Mouse (Mus musculus) ES-Bruce4 (cell line): ENCODE data around the gene Ankrd33. TPM values are rescaled to one million over a fixed set of nuclear protein-coding genes. Genes with fewer than 3 reads are reported as not detected.

Source experiments
- H3K27ac ChIP-seq: 2 replicates; pipeline ENCODE4 v1.5.1; 2012; ENCODE audit warnings: low read length, inconsistent platforms; ENCODE audit not compliant: insufficient read depth
- H3K27me3 ChIP-seq: 2 replicates; pipeline ENCODE4 v1.6.1; 2012; ENCODE audit warnings: mild to moderate bottlenecking, low read length, inconsistent platforms; ENCODE audit not compliant: control insufficient read depth, poor library complexity, insufficient read depth, severe bottlenecking
- H3K36me3 ChIP-seq: 2 replicates; pipeline ENCODE4 v1.6.1; 2012; ENCODE audit warnings: inconsistent platforms, mild to moderate bottlenecking, low read length, moderate library complexity; ENCODE audit not compliant: control insufficient read depth, poor library complexity, insufficient read depth, severe bottlenecking
- H3K4me1 ChIP-seq: one replicate; pipeline ENCODE4 v1.8.1; 2011; ENCODE audit warnings: low read length; ENCODE audit not compliant: control insufficient read depth, insufficient read depth
- H3K4me3 ChIP-seq: 2 replicates; pipeline ENCODE4 v1.5.1; 2011; ENCODE audit warnings: low read depth, mild to moderate bottlenecking, low read length
- H3K9ac ChIP-seq: 2 replicates; pipeline ENCODE4 v1.6.1; 2012; ENCODE audit warnings: low read depth, mild to moderate bottlenecking, inconsistent platforms; ENCODE audit not compliant: poor library complexity, severe bottlenecking
- H3K9me3 ChIP-seq: replicated peaks from 2 replicates; pipeline ENCODE4 v1.6.1; 2012; ENCODE audit warnings: mild to moderate bottlenecking, low read length, inconsistent platforms; ENCODE audit not compliant: control insufficient read depth, poor library complexity, insufficient read depth, severe bottlenecking
- CTCF ChIP-seq: IDR thresholded peaks from one replicate; pipeline ENCODE4 v1.8.1; 2011; ENCODE audit warnings: low read depth, low read length
- EP300 ChIP-seq: IDR thresholded peaks from 2 replicates; pipeline ENCODE4 v1.6.1; 2011; ENCODE audit warnings: low read depth, low read length; ENCODE audit not compliant: insufficient read depth
- POLR2A ChIP-seq: IDR thresholded peaks from one replicate; pipeline ENCODE4 v1.8.1; 2011; ENCODE audit warnings: low read length; ENCODE audit not compliant: insufficient read depth
- polyA plus RNA-seq: library from polyadenylated mRNA; stranded (reverse); fragments of >200 nt; gene quantifications from 2 replicates; pipeline ENCODE4 v1.2.4, GENCODE M21; 2011; ENCODE audit warnings: low read depth; ENCODE audit not compliant: missing spikeins, insufficient read depth, insufficient read length

The Ankrd33 gene
- not detected in 2 replicates for polyA plus RNA-seq

- H3K4me3 ChIP-seq: no peak within 1 kb of the TSS
- no peak within 1 kb of the TSS for H3K27ac ChIP-seq
- no peaks in the 10 kb centered on the region for H3K4me1 ChIP-seq
- H3K27me3 ChIP-seq: no peaks in the 10 kb centered on the region
- H3K36me3 ChIP-seq: no peaks in the 10 kb centered on the region
- TF ChIP-seq CTCF (no peak), EP300 (no peak), POLR2A (no peak)
- H3K9ac ChIP-seq: no peak within 1 kb of the TSS
- H3K9me3 ChIP-seq: peaks cover 2% of the 10 kb centered on the region; the same call in 1 of the 2 replicates
Observed at GRCm38 (mm10) chr15:101115511-101116110, at the start of gene Ankrd33. Gene Ankrd33 (plus strand): TSS chr15:101115755.

- H3K4me3 ChIP-seq: no peak overlapping the region
- TF ChIP-seq POLR2A (no peak), CTCF (no peak), EP300 (no peak)
- no peak overlapping the region for H3K27ac ChIP-seq
- H3K9ac ChIP-seq: no peak overlapping the region
- no peaks in the 10 kb centered on the region for H3K27me3 ChIP-seq
- H3K4me1 ChIP-seq: peaks cover 10% of the 10 kb centered on the region
- no peaks in the 10 kb centered on the region for H3K36me3 ChIP-seq
- no peaks in the 10 kb centered on the region for H3K9me3 ChIP-seq
Observed at GRCm38 (mm10) chr15:101066364-101066847, 49.1 kb upstream of the Ankrd33 start.

GRCm38 (mm10) chr15:101066920-101067696 is 48.4 kb upstream of the Ankrd33 start:
- Histone ChIP-seq H3K9ac (no peak overlapping the region), H3K4me3 (no peak overlapping the region), H3K9me3 (no peaks in the 10 kb centered on the region), H3K36me3 (no peaks in the 10 kb centered on the region), H3K4me1 (peaks cover 10% of the 10 kb centered on the region), H3K27ac (no peak overlapping the region), H3K27me3 (no peaks in the 10 kb centered on the region)
- TF ChIP-seq CTCF: no peak
- TF ChIP-seq EP300: no peak
- no peak for TF ChIP-seq POLR2A

- H3K27me3 ChIP-seq: no peaks in the 10 kb centered on the region
- TF ChIP-seq EP300 (no peak), CTCF (no peak), POLR2A (no peak)
- peaks cover 10% of the 10 kb centered on the region for H3K4me1 ChIP-seq
- no peak overlapping the region for H3K4me3 ChIP-seq
- no peaks in the 10 kb centered on the region for H3K9me3 ChIP-seq
- no peak overlapping the region for H3K27ac ChIP-seq
- no peak overlapping the region for H3K9ac ChIP-seq
- no peaks in the 10 kb centered on the region for H3K36me3 ChIP-seq
Observed at GRCm38 (mm10) chr15:101068029-101068428, 47.5 kb upstream of the Ankrd33 start.

- no peaks in the 10 kb centered on the region for H3K9me3 ChIP-seq
- H3K27me3 ChIP-seq: no peaks in the 10 kb centered on the region
- no peak overlapping the region for H3K4me3 ChIP-seq
- no peak overlapping the region for H3K9ac ChIP-seq
- peaks cover 10% of the 10 kb centered on the region for H3K4me1 ChIP-seq
- H3K36me3 ChIP-seq: no peaks in the 10 kb centered on the region
- H3K27ac ChIP-seq: no peak overlapping the region
- TF ChIP-seq CTCF (no peak), EP300 (no peak), POLR2A (no peak)
Observed at GRCm38 (mm10) chr15:101068671-101069070, 46.9 kb upstream of the Ankrd33 start.

GRCm38 (mm10) chr15:101069641-101070190 is 45.8 kb upstream of the Ankrd33 start:
- Histone ChIP-seq H3K27me3 (no peaks in the 10 kb centered on the region), H3K4me1 (peaks cover 10% of the 10 kb centered on the region), H3K9ac (no peak overlapping the region), H3K36me3 (no peaks in the 10 kb centered on the region), H3K4me3 (no peak overlapping the region), H3K9me3 (no peaks in the 10 kb centered on the region), H3K27ac (peak overlapping the region; percentile 58; the same call in 1 of the 2 replicates)
- TF ChIP-seq EP300 (0 out of 2 replicates have a peak, but pooled peaks have one; percentile 41), POLR2A (no peak)
